Mouse (Mus musculus) right cerebral cortex, adult 2 months (tissue): ENCODE results near the gene Gm2431.

ENCODE experiments used
- DNase-seq, 2 experiments: peaks; one replicate each; pipeline ENCODE4 v3.0.0; 2021 to 2022; ENCODE audit warnings: low spot score in 2 of 2

Gm2431 gene

DNA sequence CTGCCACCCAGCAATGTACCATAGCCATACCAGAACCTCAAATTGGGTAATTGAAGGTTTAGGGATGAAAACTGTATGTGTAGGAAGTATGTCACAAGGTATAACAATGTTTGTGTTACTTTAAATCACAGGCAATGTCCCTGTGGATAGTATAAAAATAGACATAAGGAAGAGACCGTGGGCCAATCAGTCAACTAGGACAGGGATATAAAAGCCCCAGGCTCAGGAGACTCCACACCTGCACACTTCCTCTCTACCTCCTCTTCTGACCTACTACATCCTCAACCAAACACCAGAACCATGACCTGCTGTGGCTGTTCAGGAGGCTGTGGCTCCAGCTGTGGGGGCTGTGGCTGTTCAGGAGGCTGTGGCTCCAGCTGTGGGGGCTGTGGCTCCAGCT is 46.6 kb downstream of the Gm2431 start, which contains the start of gene Gm7579:
Gene Gm7579, plus strand, starts transcription at position 301 of the 400 bp plus-strand sequence.
- DNase-seq, result no peak
